Mouse (Mus musculus): ENCODE results near the gene Rnps1.
A peak's percentile ranks its signal among the peaks of the same experiment; 100 is the strongest.

- TF ChIP-seq NANOG (IDR thresholded peaks at IDR 0.05; ENCODE audit: borderline replicate concordance, low read length) (no peak), CTCF (conservative IDR thresholded peaks at IDR 0.05; ENCODE audit: low read length) (peak; percentile 28), POU5F1 (IDR thresholded peaks at IDR 0.05; ENCODE audit: borderline replicate concordance, low read length) (no peak)
Observed at GRCm38 (mm10) chr17:24441148-24441547, 26.8 kb downstream of the Rnps1 start.

Data from E14TG2a.4 (cell line).